Mouse (Mus musculus) heart, postnatal 0 days (tissue): Measurements from ENCODE around the gene AC134908.4.
A peak's percentile ranks its signal among the peaks of the same experiment; 100 is the strongest.

Source experiments
- CTCF ChIP-seq: IDR thresholded peaks from 2 replicates; pipeline ENCODE4 v1.5.1; 2016; ENCODE audit warnings: antibody characterized with exemption, control low read depth, low read depth
- EP300 ChIP-seq: IDR thresholded peaks from 2 replicates; pipeline ENCODE4 v1.6.1; 2016; ENCODE audit warnings: antibody characterized with exemption, low read depth

GRCm38 (mm10) chr17:25828712-25829557 lies 33.5 kb upstream of the AC134908.4 start, which contains the start of gene Jmjd8:
- TF ChIP-seq CTCF = peak; percentile 30
- TF ChIP-seq EP300 = no peak
